Mouse (Mus musculus) thymus, adult 2 months (tissue): ENCODE results near the gene Olfr424. TPM values are rescaled to one million over a fixed set of nuclear protein-coding genes. Genes with fewer than 3 reads are reported as not detected.

Experiments
- DNase-seq: peaks from one replicate; pipeline ENCODE4 v3.0.0; 2021
- H3K27ac ChIP-seq: fragments of 200-500 bp; 2 replicates; pipeline ENCODE4 v1.5.1; 2012; ENCODE audit warnings: low read length, control low read depth; ENCODE audit not compliant: control insufficient read depth, insufficient read depth
- H3K27me3 ChIP-seq: fragments of 200-500 bp; 2 replicates; pipeline ENCODE4 v1.6.1; 2012; ENCODE audit warnings: mild to moderate bottlenecking, low read length, moderate library complexity, mixed read lengths; ENCODE audit not compliant: control insufficient read depth, insufficient read depth
- H3K36me3 ChIP-seq: fragments of 200-500 bp; 2 replicates; pipeline ENCODE4 v1.6.1; 2012; ENCODE audit warnings: mild to moderate bottlenecking, low read length, moderate library complexity; ENCODE audit not compliant: control insufficient read depth, insufficient read depth
- H3K4me1 ChIP-seq: fragments of 200-500 bp; replicated peaks from 2 replicates; pipeline ENCODE4 v1.6.1; 2012; ENCODE audit warnings: low read length; ENCODE audit not compliant: control insufficient read depth, insufficient read depth
- H3K4me3 ChIP-seq: fragments of 200-500 bp; 2 replicates; pipeline ENCODE4 v1.5.1; 2012; ENCODE audit warnings: mild to moderate bottlenecking, low read length, control low read depth, moderate library complexity; ENCODE audit not compliant: control insufficient read depth, insufficient read depth
- CTCF ChIP-seq: fragments of 200-500 bp; IDR thresholded peaks from 2 replicates; pipeline ENCODE4 v1.5.1; 2012; ENCODE audit warnings: mild to moderate bottlenecking, control low read depth, low read length, moderate library complexity, borderline replicate concordance; ENCODE audit not compliant: control insufficient read depth, poor library complexity, insufficient read depth; ENCODE audit errors: extremely low read depth
- POLR2A ChIP-seq: fragments of 200-500 bp; IDR thresholded peaks from 2 replicates; pipeline ENCODE4 v1.6.1; 2012; ENCODE audit warnings: mild to moderate bottlenecking, low read length, control low read depth, moderate library complexity; ENCODE audit not compliant: control insufficient read depth, poor library complexity, insufficient read depth; ENCODE audit errors: extremely low read depth
- WGBS: fragments of 180-500 bp; shearing (Covaris S2); methylation state at CpG from one replicate; pipeline ENCODE4 v1.1.7; 2018; 5-methylcytosine and 5-hydroxymethylcytosine counted together
- polyA plus RNA-seq: library from polyadenylated mRNA; depleted of rRNA; stranded (reverse); fragments of >200 nt; gene quantifications from 2 replicates; pipeline ENCODE4 v1.2.3, GENCODE M21; 2012

The Olfr424 gene
- polyA plus RNA-seq, 1 experiment, result 0.11 TPM

- H3K27me3 ChIP-seq, result no peaks in the 10 kb centered on the region
- H3K27ac ChIP-seq, result no peak overlapping the region
- 94% methylated on average over 1 of the region's 1 CpGs for WGBS
- no peaks in the 10 kb centered on the region for H3K4me1 ChIP-seq
- no peaks in the 10 kb centered on the region for H3K36me3 ChIP-seq
- H3K4me3 ChIP-seq, result no peak overlapping the region
- DNase-seq, result no peak
- TF ChIP-seq CTCF, result no peak
- TF ChIP-seq POLR2A, result no peak
Observed at GRCm38 (mm10) chr1:174146696-174147095, 15.4 kb downstream of the Olfr424 start.

DNA sequence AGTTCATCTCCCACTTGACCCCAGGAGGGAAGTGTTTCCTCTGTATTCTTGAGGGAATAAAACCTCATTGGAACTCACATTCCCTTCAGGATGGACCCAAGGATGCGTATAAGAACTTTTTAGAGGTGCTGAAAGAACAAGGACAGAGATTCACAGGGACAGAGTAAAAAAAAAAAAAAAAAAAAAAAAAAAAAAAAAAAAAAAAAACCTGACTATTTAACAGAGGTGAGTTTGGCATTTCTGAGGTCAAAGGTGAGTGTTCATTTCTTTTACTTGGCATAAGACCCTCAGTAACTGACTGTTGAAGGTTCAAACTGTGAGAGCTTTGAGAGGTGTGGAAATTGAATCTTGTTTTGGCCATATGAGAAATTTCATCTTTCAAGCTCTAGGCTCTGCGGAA, 18.0 kb downstream of the Olfr424 start:
- Histone ChIP-seq H3K4me1 (no peaks in the 10 kb centered on the region), H3K27me3 (no peaks in the 10 kb centered on the region), H3K36me3 (no peaks in the 10 kb centered on the region), H3K4me3 (no peak overlapping the region), H3K27ac (no peak overlapping the region)
- TF ChIP-seq POLR2A (no peak), CTCF (no peak)
- no peak for DNase-seq
- WGBS, result 99% methylated on average over 2 of the region's 2 CpGs

- no peaks in the 10 kb centered on the region for H3K27me3 ChIP-seq
- no peak for DNase-seq
- H3K4me3 ChIP-seq, result no peak within 1 kb of the TSS
- no peaks in the 10 kb centered on the region for H3K36me3 ChIP-seq
- 96% methylated on average over 1 of the region's 1 CpGs for WGBS
- no peaks in the 10 kb centered on the region for H3K4me1 ChIP-seq
- H3K27ac ChIP-seq, result no peak within 1 kb of the TSS
- no peak for TF ChIP-seq POLR2A
- no peak for TF ChIP-seq CTCF
Observed at GRCm38 (mm10) chr1:174155333-174155732, 24.0 kb downstream of the Olfr424 start, which contains the start of gene Olfr420. TSS of gene Olfr420 (plus strand) at chr1:174155633.

- H3K36me3 ChIP-seq, result no peaks in the 10 kb centered on the region
- DNase-seq, result no peak
- no peak overlapping the region for H3K27ac ChIP-seq
- no peaks in the 10 kb centered on the region for H3K27me3 ChIP-seq
- TF ChIP-seq CTCF (no peak), POLR2A (no peak)
- WGBS, result 96% methylated on average over 3 of the region's 3 CpGs
- H3K4me1 ChIP-seq, result no peaks in the 10 kb centered on the region
- H3K4me3 ChIP-seq, result no peak overlapping the region
Observed at GRCm38 (mm10) chr1:174157622-174158021, 26.3 kb downstream of the Olfr424 start.

GRCm38 (mm10) chr1:174158512-174158911, 27.2 kb downstream of the Olfr424 start:
- 70% methylated on average over 1 of the region's 1 CpGs for WGBS
- no peak overlapping the region for H3K27ac ChIP-seq
- no peaks in the 10 kb centered on the region for H3K36me3 ChIP-seq
- DNase-seq, result no peak
- no peak overlapping the region for H3K4me3 ChIP-seq
- H3K4me1 ChIP-seq, result no peaks in the 10 kb centered on the region
- TF ChIP-seq POLR2A, result no peak
- TF ChIP-seq CTCF, result no peak
- no peaks in the 10 kb centered on the region for H3K27me3 ChIP-seq

DNA sequence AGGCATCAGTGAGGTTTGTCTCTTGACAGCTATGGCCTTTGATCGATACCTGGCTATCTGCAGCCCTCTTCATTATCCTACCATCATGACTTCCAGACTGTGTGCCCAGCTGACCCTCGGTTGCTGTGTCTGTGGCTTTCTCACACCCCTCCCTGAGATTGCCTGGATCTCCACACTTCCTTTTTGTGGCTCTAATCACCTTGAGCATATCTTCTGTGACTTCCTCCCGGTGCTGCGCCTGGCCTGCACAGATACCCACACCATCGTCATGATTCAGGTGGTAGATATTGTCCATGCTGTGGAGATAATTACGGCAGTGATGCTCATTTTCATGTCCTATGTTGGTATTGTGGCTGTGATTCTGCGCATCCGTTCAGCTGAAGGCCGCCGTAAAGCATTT, 27.8 kb downstream of the Olfr424 start:
- Histone ChIP-seq H3K27me3 (no peaks in the 10 kb centered on the region), H3K4me3 (no peak overlapping the region), H3K36me3 (no peaks in the 10 kb centered on the region), H3K4me1 (no peaks in the 10 kb centered on the region), H3K27ac (no peak overlapping the region)
- 11% methylated on average over 10 of the region's 10 CpGs for WGBS
- no peak for DNase-seq
- TF ChIP-seq POLR2A, result no peak
- no peak for TF ChIP-seq CTCF

- no peaks in the 10 kb centered on the region for H3K4me1 ChIP-seq
- H3K27me3 ChIP-seq, result no peaks in the 10 kb centered on the region
- DNase-seq, result no peak
- TF ChIP-seq POLR2A (no peak), CTCF (no peak)
- H3K4me3 ChIP-seq, result no peak overlapping the region
- no peak overlapping the region for H3K27ac ChIP-seq
- H3K36me3 ChIP-seq, result no peaks in the 10 kb centered on the region
Observed at GRCm38 (mm10) chr1:174169024-174169423, 37.7 kb downstream of the Olfr424 start.
